Mouse (Mus musculus): ENCODE results near the gene Ccdc3. TPM values are rescaled to one million over a fixed set of nuclear protein-coding genes. Genes with fewer than 3 reads are reported as not detected.
"Not testable (repeated sequence)": the region's sequence is repeated elsewhere in the genome, so short reads cannot be mapped to it uniquely, and the experiment has no call there.

Gene Ccdc3
- total RNA-seq (2014; rRNA removed) = 18.9 and 21.5 TPM in 2 replicates
- polyA plus RNA-seq (2015; fragmentation: Nextera tagmentation; extraction: Ambion mirVana) = 7.1 and 8.4 TPM in 2 replicates

DNA sequence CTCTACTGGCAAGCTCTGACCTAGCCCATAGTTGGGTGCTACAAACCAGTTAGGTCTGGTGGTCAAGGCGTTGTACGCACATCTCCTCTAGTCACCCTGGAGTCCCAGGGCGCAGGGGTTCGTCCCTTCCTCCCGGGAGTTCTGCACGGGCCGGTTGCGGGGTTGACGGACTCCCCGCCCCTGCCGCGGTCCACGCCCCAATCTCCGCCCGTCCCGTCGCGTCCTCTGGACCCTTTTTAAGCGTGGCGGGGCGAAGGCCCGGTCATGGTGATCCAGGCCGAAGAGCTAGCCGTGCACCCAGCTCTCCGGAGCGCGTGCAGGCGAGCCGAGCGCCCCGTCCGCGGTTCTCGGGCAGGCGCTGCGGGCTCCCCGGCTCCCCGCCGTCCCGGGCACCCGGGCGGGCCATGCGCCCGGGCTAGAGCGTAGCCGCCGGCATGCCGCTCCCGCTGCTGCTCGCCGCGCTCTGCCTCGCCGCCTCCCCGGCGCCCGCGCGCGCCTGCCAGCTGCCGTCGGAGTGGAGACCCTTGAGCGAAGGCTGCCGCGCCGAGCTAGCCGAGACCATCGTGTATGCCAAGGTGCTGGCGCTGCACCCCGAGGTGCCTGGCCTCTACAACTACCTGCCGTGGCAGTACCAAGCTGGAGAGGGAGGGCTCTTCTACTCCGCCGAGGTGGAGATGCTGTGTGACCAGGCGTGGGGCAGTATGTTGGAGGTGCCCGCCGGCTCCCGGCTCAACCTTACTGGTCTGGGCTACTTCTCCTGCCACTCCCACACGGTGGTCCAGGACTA, at the start of gene Ccdc3:
Ccdc3 (plus strand) TSS at position 277 of the 787 bp plus-strand sequence.
- H3K4me3 ChIP-seq (ENCODE audit: low read length) = peak within 1 kb of the TSS; percentile 44
- ATAC-seq (peak; percentile 77), DNase-seq (ENCODE audit: low spot score) (peak; percentile 49)
- H3K27ac ChIP-seq = no peak within 1 kb of the TSS
- no peak for TF ChIP-seq CTCF (IDR thresholded peaks at IDR 0.05; ENCODE audit: low read depth)
- H3K4me2 ChIP-seq (ENCODE audit: low read depth, low read length) = peak within 1 kb of the TSS; percentile 69
- H3K4me1 ChIP-seq (ENCODE audit: insufficient read depth, low read length) = peaks cover 3% of the 10 kb centered on the region; the same call in 1 of the 2 replicates
- H3K36me3 ChIP-seq (ENCODE audit: insufficient read depth, low read length) = no peaks in the 10 kb centered on the region
- no peaks in the 10 kb centered on the region for H3K9me3 ChIP-seq (ENCODE audit: low read length)
- peaks cover 7% of the 10 kb centered on the region for H3K27me3 ChIP-seq (ENCODE audit: insufficient read depth, low read length)
- WGBS = 1% methylated on average over 66 of the region's 78 CpGs
- peak within 1 kb of the TSS; percentile 51 for H3K9ac ChIP-seq (replicated peaks; ENCODE audit: low read length)

- 95% methylated on average over 3 of the region's 4 CpGs for WGBS
- H3K9me3 ChIP-seq (ENCODE audit: low read length); H3K4me1 ChIP-seq (ENCODE audit: insufficient read depth, low read length); H3K27me3 ChIP-seq (ENCODE audit: insufficient read depth, low read length); H3K36me3 ChIP-seq (ENCODE audit: insufficient read depth, low read length); H3K9ac ChIP-seq (replicated peaks; ENCODE audit: low read length); H3K4me2 ChIP-seq (ENCODE audit: low read depth, low read length); H3K4me3 ChIP-seq (ENCODE audit: low read length); H3K27ac ChIP-seq: not testable (repeated sequence)
- ATAC-seq (peak; percentile 74; the same call in 1 of the 2 replicates), DNase-seq (ENCODE audit: low spot score) (peak; percentile 75)
- TF ChIP-seq CTCF (IDR thresholded peaks at IDR 0.05; ENCODE audit: low read depth) = peak; percentile 77
These were observed 47.2 kb upstream of the Ccdc3 start for GRCm38 (mm10) chr2:5090385-5090784.

DNA sequence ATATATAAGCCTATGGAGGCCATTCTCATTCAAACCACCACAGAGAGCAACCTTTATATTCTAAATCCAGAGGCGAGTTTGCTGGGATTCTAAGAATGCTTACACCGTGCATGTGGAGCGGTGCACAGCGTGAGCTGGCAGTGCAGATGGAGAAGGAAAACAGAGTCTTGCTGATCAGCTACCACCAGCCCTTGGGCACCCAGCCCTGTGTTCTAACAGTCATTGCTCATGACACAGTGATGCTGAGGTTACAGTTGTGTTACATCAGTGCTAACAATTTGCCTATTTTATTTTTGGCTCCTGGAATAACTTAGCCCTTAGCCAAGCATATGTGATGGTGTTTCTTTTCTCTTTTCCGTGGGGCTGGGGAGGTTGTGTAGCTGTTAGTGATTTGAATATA, 42.7 kb upstream of the Ccdc3 start:
- WGBS = 73% methylated on average over 5 of the region's 5 CpGs
- Histone ChIP-seq H3K9me3 (ENCODE audit: low read length) (0 out of 2 replicates have a peak, but pooled peaks cover 2% of the 10 kb centered on the region), H3K27me3 (ENCODE audit: insufficient read depth, low read length) (no peaks in the 10 kb centered on the region), H3K9ac (replicated peaks; ENCODE audit: low read length) (no peak overlapping the region), H3K27ac (no peak overlapping the region), H3K4me3 (ENCODE audit: low read length) (no peak overlapping the region), H3K4me1 (ENCODE audit: insufficient read depth, low read length) (no peaks in the 10 kb centered on the region), H3K4me2 (ENCODE audit: low read depth, low read length) (no peak overlapping the region), H3K36me3 (ENCODE audit: insufficient read depth, low read length) (no peaks in the 10 kb centered on the region)
- TF ChIP-seq CTCF (IDR thresholded peaks at IDR 0.05; ENCODE audit: low read depth) = no peak
- ATAC-seq (no peak), DNase-seq (ENCODE audit: low spot score) (no peak)

- 26% methylated on average over 1 of the region's 1 CpGs for WGBS
- no peaks in the 10 kb centered on the region for H3K27me3 ChIP-seq (ENCODE audit: insufficient read depth, low read length)
These were observed 42.3 kb upstream of the Ccdc3 start for GRCm38 (mm10) chr2:5095316-5095715.

DNA sequence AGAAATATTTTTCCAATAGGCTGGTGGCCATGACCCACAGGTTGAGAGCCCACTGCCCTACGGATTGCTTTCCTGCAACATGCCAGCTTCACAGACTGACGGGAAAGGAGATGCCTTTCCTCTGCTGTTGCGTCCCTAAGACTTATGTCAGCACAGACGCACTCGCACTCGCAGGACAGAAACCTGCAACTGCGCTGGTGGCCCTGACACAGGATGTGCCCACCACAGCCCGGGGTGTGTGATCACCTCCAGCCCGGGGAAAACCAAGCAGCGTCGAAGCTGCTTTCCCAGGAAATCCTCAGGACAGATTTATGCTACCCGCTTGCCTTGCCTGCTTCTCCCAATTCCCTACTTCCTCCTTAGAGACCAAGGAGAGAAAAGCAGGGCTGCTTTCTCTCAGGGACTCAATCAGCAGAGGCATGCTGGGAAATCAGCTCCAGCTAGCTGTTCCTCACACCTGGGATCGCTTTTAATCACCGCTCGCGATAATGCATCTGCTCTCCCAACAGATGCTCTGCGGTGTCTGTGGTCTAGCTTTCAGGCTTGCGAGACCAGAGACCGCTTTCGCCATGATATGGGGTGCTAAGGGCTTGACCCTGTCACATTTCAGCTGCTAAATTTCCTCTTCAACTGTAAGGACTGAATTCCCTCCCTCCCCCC, 39.7 kb upstream of the Ccdc3 start:
- peak; percentile 59 for DNase-seq (ENCODE audit: low spot score)
- 28% methylated on average over 20 of the region's 20 CpGs for WGBS
- peak; percentile 38; the same call in 1 of the 2 replicates for ATAC-seq
- Histone ChIP-seq H3K4me3 (ENCODE audit: low read length) (peak overlapping the region; percentile 4; the same call in 1 of the 2 replicates), H3K27ac (peak overlapping the region; percentile 56; the same call in 1 of the 2 replicates), H3K4me2 (ENCODE audit: low read depth, low read length) (peak overlapping the region; percentile 48), H3K4me1 (ENCODE audit: insufficient read depth, low read length) (no peaks in the 10 kb centered on the region), H3K36me3 (ENCODE audit: insufficient read depth, low read length) (no peaks in the 10 kb centered on the region), H3K27me3 (ENCODE audit: insufficient read depth, low read length) (no peaks in the 10 kb centered on the region), H3K9me3 (ENCODE audit: low read length) (0 out of 2 replicates have a peak, but pooled peaks cover 2% of the 10 kb centered on the region), H3K9ac (replicated peaks; ENCODE audit: low read length) (peak overlapping the region; percentile 30; the same call in 1 of the 2 replicates)
- no peak for TF ChIP-seq CTCF (IDR thresholded peaks at IDR 0.05; ENCODE audit: low read depth)

More at GRCm38 (mm10) chr2:5095316-5095715, 42.3 kb upstream of the Ccdc3 start:
- DNase-seq (ENCODE audit: low spot score) (no peak), ATAC-seq (no peak)
- Histone ChIP-seq H3K27ac (no peak overlapping the region), H3K9me3 (ENCODE audit: low read length) (0 out of 2 replicates have a peak, but pooled peaks cover 2% of the 10 kb centered on the region), H3K4me2 (ENCODE audit: low read depth, low read length) (no peak overlapping the region), H3K4me1 (ENCODE audit: insufficient read depth, low read length) (no peaks in the 10 kb centered on the region), H3K9ac (replicated peaks; ENCODE audit: low read length) (no peak overlapping the region), H3K4me3 (ENCODE audit: low read length) (no peak overlapping the region), H3K36me3 (ENCODE audit: insufficient read depth, low read length) (no peaks in the 10 kb centered on the region)
- no peak for TF ChIP-seq CTCF (IDR thresholded peaks at IDR 0.05; ENCODE audit: low read depth)

- DNase-seq (ENCODE audit: low spot score) (no peak), ATAC-seq (no peak)
- no peaks in the 10 kb centered on the region for H3K27me3 ChIP-seq (ENCODE audit: insufficient read depth, low read length)
These were observed 38.4 kb upstream of the Ccdc3 start for GRCm38 (mm10) chr2:5099176-5099575.

More at GRCm38 (mm10) chr2:5099176-5099575, 38.4 kb upstream of the Ccdc3 start:
- TF ChIP-seq CTCF (IDR thresholded peaks at IDR 0.05; ENCODE audit: low read depth) = no peak
- 0 out of 2 replicates have a peak, but pooled peaks cover 2% of the 10 kb centered on the region for H3K9me3 ChIP-seq (ENCODE audit: low read length)
- H3K4me3 ChIP-seq (ENCODE audit: low read length) = no peak overlapping the region
- WGBS = 76% methylated on average over 6 of the region's 6 CpGs
- no peak overlapping the region for H3K4me2 ChIP-seq (ENCODE audit: low read depth, low read length)
- H3K27ac ChIP-seq = 0 out of 2 replicates have a peak overlapping the region, but pooled peaks have one; percentile 11
- no peak overlapping the region for H3K9ac ChIP-seq (replicated peaks; ENCODE audit: low read length)
- no peaks in the 10 kb centered on the region for H3K4me1 ChIP-seq (ENCODE audit: insufficient read depth, low read length)
- no peaks in the 10 kb centered on the region for H3K36me3 ChIP-seq (ENCODE audit: insufficient read depth, low read length)

Measured in hindbrain, postnatal 0 days (tissue).